28 mouse cellular contexts compared by ENCODE assay signal in the genomic region with DNA sequence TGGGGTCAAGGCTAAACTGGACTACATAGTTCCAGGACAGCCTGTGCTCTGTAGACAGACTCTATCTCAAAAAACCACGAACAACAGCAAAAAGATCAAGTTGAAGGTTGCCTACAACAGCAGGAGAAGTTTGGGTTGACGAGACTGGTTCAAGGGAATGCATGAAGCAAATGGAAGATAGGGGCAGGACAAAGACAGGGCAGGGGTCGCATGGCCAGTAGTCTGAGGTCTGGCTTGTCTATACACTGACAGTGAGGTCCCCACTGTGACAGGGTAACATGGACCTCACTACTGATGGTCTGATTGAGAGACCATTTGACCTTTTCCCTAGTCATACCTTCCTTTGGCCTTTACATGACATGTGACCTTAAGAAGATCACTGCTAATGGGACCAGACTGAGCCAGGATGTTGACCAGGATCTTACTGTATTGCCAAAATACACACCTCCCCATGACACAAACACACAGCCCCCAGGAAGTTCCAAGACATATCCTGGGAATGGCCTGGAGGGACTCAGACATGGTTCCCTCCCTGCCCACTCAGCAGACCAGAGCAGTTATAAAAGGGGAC. TPM values are rescaled to one million over a fixed set of nuclear protein-coding genes. Genes with fewer than 3 reads are reported as not detected.
"Had no signal": no experiment of that assay in that cellular context is flagged by ENCODE, and none has a peak within 500 bp of the region (broad histone marks: within the 10 kb centered on the region; RNA-seq: fewer than 3 reads in every experiment).

Scgb1b30 (plus strand) TSS at position 521 of the 571 bp plus-strand sequence.

- H3K4me3 ChIP-seq: myocyte; neural tube, embryonic 13.5 days; neural tube, embryonic 15.5 days had no signal

- H3K27ac ChIP-seq: liver, embryonic 14.5 days; neural tube, embryonic 13.5 days; neural tube, embryonic 15.5 days had no signal

- H3K27me3 ChIP-seq: neural tube, embryonic 13.5 days; neural tube, embryonic 15.5 days had no signal

- H3K9ac ChIP-seq: liver, embryonic 14.5 days; lung, embryonic 14.5 days; neural tube, embryonic 13.5 days; neural tube, embryonic 15.5 days had no signal

- DNase-seq: lung, adult 18-20 months; lung, embryonic 14.5 days; lung, postnatal 10 days; lung, postnatal 4 days; midbrain, embryonic 14.5 days; retina, postnatal 1 day; right cerebral cortex, adult 18-20 months; right cerebral cortex, postnatal 25 days; right cerebral cortex, postnatal 4 days; spleen, adult 18-20 months; thymus, adult 2 months; thymus, postnatal 25 days; thymus, postnatal 4 days had no signal

- H3K4me2 ChIP-seq: lung, embryonic 14.5 days; midbrain, embryonic 11.5 days; neural tube, embryonic 13.5 days; neural tube, embryonic 15.5 days had no signal

- H3K36me3 ChIP-seq: neural tube, embryonic 13.5 days; neural tube, embryonic 15.5 days had no signal

- H3K4me1 ChIP-seq: neural tube, embryonic 13.5 days; neural tube, embryonic 15.5 days had no signal

- H3K9me3 ChIP-seq: neural tube, embryonic 13.5 days had no signal

- ATAC-seq: midbrain, embryonic 16.5 days had no signal

RNA-seq across cellular contexts. Expression of gene Scgb1b30, which starts in this region (rescaled TPM):
- total RNA-seq: megakaryocyte-erythroid progenitor cell, adult 5-6 weeks had no signal
- polyA plus RNA-seq: liver, embryonic 14.5 days; liver, embryonic 16.5 days; lung, embryonic 14.5 days; lung, embryonic 16.5 days; midbrain, embryonic 11.5 days; midbrain, embryonic 14.5 days; midbrain, embryonic 16.5 days; myocyte; neural tube, embryonic 11.5 days; neural tube, embryonic 13.5 days; neural tube, embryonic 15.5 days; small intestine, adult 2 months; stomach, embryonic 14.5 days; stomach, embryonic 16.5 days; testis, adult 2 months; thymus, adult 2 months; urinary bladder, adult 2 months had no signal
